1 mouse cellular context compared by ENCODE assay signal in genomic region chr3:81925856-81926255, GRCm38 (mm10).
TF ChIP-seq lines count a peak whose summit lies in the region.

No protein-coding gene starts in this region.

TF ChIP-seq in CH12.LX, 34 proteins besides CTCF, POLR2A, EP300 and RAD21 (continued from another document):
- peak; percentile 58; the same call in 1 of the 2 replicates for TF ChIP-seq MXI1 (IDR thresholded peaks at IDR 0.05; ENCODE audit: low read depth, low read length)
- peak; percentile 99 for TF ChIP-seq IRF4 (IDR thresholded peaks at IDR 0.05; ENCODE audit: low read depth, low read length)
- no peak for TF ChIP-seq ZKSCAN1 (IDR thresholded peaks at IDR 0.05; ENCODE audit: borderline replicate concordance, low read depth, low read length)
- TF ChIP-seq ETS1 (conservative IDR thresholded peaks at IDR 0.05; ENCODE audit: low read depth, low read length), result peak; percentile 94
- TF ChIP-seq POLR2AphosphoS2 (IDR thresholded peaks at IDR 0.05; ENCODE audit: low read depth, low read length), result no peak
- peak; percentile 100 for TF ChIP-seq TCF12 (IDR thresholded peaks at IDR 0.05; ENCODE audit: low read depth, low read length)
- TF ChIP-seq MAX (IDR thresholded peaks at IDR 0.05; ENCODE audit: low read length), result peak; percentile 91
- TF ChIP-seq PAX5 (IDR thresholded peaks at IDR 0.05; ENCODE audit: low read length), result no peak
- 0 out of 2 replicates have a peak, but pooled peaks have one; percentile 26 for TF ChIP-seq ELF1 (IDR thresholded peaks at IDR 0.05; ENCODE audit: low read depth, low read length)
- TF ChIP-seq JUND (conservative IDR thresholded peaks at IDR 0.05; ENCODE audit: low read depth, low read length), result peak; percentile 73
- TF ChIP-seq ZMIZ1 (IDR thresholded peaks at IDR 0.05; ENCODE audit: low read depth, low read length), result no peak
